In genomic region chr7:45169495-45169894, GRCm38 (mm10) we compare ENCODE assay signal across 20 mouse cellular contexts. TPM values are rescaled to one million over a fixed set of nuclear protein-coding genes. Genes with fewer than 3 reads are reported as not detected.
A peak's percentile ranks its signal among the peaks of the same experiment; 100 is the strongest.
DNase-seq lines count a peak whose midpoint lies in the region; ATAC-seq lines count a peak whose summit lies in the region.
"Had no signal": no experiment of that assay in that cellular context is flagged by ENCODE, and none has a peak within 500 bp of the region (broad histone marks: within the 10 kb centered on the region; RNA-seq: fewer than 3 reads in every experiment).

No protein-coding gene starts in this region.

- no peak overlapping the region for H3K4me2 ChIP-seq in midbrain, embryonic 16.5 days (ENCODE audit: low read length)
- H3K4me2 ChIP-seq: embryonic facial prominence, embryonic 15.5 days; heart, embryonic 15.5 days had no signal

- H3K4me1 ChIP-seq in midbrain, embryonic 16.5 days (ENCODE audit: control insufficient read depth, insufficient read depth, low read length): peaks cover 12% of the 10 kb centered on the region; the same call in 1 of the 2 replicates

- H3K9me3 ChIP-seq in midbrain, embryonic 16.5 days (replicated peaks; ENCODE audit: control insufficient read depth, low read length, poor library complexity, severe bottlenecking): no peaks in the 10 kb centered on the region
- H3K9me3 ChIP-seq: forebrain, embryonic 15.5 days had no signal

- 94% methylated on average over 3 of the region's 3 CpGs for WGBS in midbrain, embryonic 16.5 days

- H3K27ac ChIP-seq in midbrain, embryonic 16.5 days (ENCODE audit: low read length): no peak overlapping the region
- H3K27ac ChIP-seq: embryonic facial prominence, embryonic 15.5 days; forebrain, embryonic 15.5 days; heart, embryonic 15.5 days; hindbrain, embryonic 14.5 days had no signal

- no peak overlapping the region for H3K9ac ChIP-seq in midbrain, embryonic 16.5 days (ENCODE audit: low read depth, low read length)
- H3K9ac ChIP-seq: embryonic facial prominence, embryonic 15.5 days; forebrain, embryonic 15.5 days; heart, embryonic 15.5 days; hindbrain, embryonic 14.5 days had no signal

- peaks cover 55% of the 10 kb centered on the region for H3K27me3 ChIP-seq in midbrain, embryonic 16.5 days (ENCODE audit: control insufficient read depth, insufficient read depth, low read depth, low read length)

- ATAC-seq in megakaryocyte progenitor cell, adult 5-6 weeks (replicated peaks; ENCODE audit: poor library complexity): peak; percentile 30; the same call in 1 of the 2 replicates
- no peak for ATAC-seq in midbrain, embryonic 16.5 days
- ATAC-seq: forebrain, embryonic 15.5 days had no signal

- DNase-seq in right cerebral cortex, postnatal 25 days: peak; percentile 66
- DNase-seq in right cerebral cortex, postnatal 36 days (ENCODE audit: low spot score in 2 of 2): no peak
- DNase-seq in cerebellum, adult 18-20 months: peak; percentile 71 to 79
- DNase-seq in cerebellum, postnatal 25 days: peak; percentile 77 to 83
- DNase-seq in spleen, postnatal 36 days (ENCODE audit: low spot score in 2 of 2): no peak
- DNase-seq: adrenal gland, postnatal 10 days; gastrocnemius, postnatal 25 days; kidney, adult 9 months; lung, adult 18-20 months; spleen, adult 18-20 months had no signal

- H3K36me3 ChIP-seq in midbrain, embryonic 16.5 days (ENCODE audit: control insufficient read depth, insufficient read depth, low read length): no peaks in the 10 kb centered on the region
- H3K36me3 ChIP-seq: embryonic facial prominence, embryonic 15.5 days; forebrain, embryonic 15.5 days had no signal

- no peak overlapping the region for H3K4me3 ChIP-seq in midbrain, embryonic 16.5 days (ENCODE audit: low read depth, low read length)
- H3K4me3 ChIP-seq: embryonic facial prominence, embryonic 15.5 days; myocyte had no signal

RNA-seq across cellular contexts. Expression of gene Slc17a7, which starts 5.7 kb away (rescaled TPM):
- total RNA-seq in megakaryocyte progenitor cell, adult 5-6 weeks (2015): 0.07 TPM in 1 of 2 replicates, not detected in the other
- not detected in 2 replicates for total RNA-seq in megakaryocyte progenitor cell, adult 5-6 weeks (2017)
- polyA plus RNA-seq in midbrain, embryonic 16.5 days (2015; fragmentation: Nextera tagmentation; extraction: Ambion mirVana): 0.55 and 1.1 TPM in 2 replicates
- total RNA-seq: megakaryocyte, adult 5-6 weeks had no signal

RNA-seq across cellular contexts. Expression of gene Gfy, which starts 9.9 kb away (rescaled TPM):
- total RNA-seq in megakaryocyte progenitor cell, adult 5-6 weeks (2015): not detected in 2 replicates
- not detected in 2 replicates for total RNA-seq in megakaryocyte progenitor cell, adult 5-6 weeks (2017)
- not detected in 2 replicates for polyA plus RNA-seq in midbrain, embryonic 16.5 days (2015; fragmentation: Nextera tagmentation; extraction: Ambion mirVana)
- total RNA-seq: adrenal gland, postnatal 10 days; gastrocnemius, postnatal 25 days; megakaryocyte, adult 5-6 weeks had no signal
- polyA plus RNA-seq: forebrain, embryonic 15.5 days; heart, embryonic 15.5 days; hindbrain, embryonic 14.5 days had no signal

RNA-seq across cellular contexts. Expression of gene Pth2, which starts 11.3 kb away (rescaled TPM):
- not detected in 2 replicates for total RNA-seq in megakaryocyte progenitor cell, adult 5-6 weeks (2015)
- not detected in 2 replicates for total RNA-seq in megakaryocyte progenitor cell, adult 5-6 weeks (2017)
- polyA plus RNA-seq in midbrain, embryonic 16.5 days (2015; fragmentation: Nextera tagmentation; extraction: Ambion mirVana): 1.1 and 1.2 TPM in 2 replicates
- total RNA-seq: adrenal gland, postnatal 10 days; gastrocnemius, postnatal 25 days; layer of hippocampus, postnatal 25 days; megakaryocyte, adult 5-6 weeks had no signal
- polyA plus RNA-seq: embryonic facial prominence, embryonic 15.5 days; forebrain, embryonic 15.5 days; heart, embryonic 15.5 days; hindbrain, embryonic 14.5 days; limb, embryonic 14.5 days; myocyte had no signal

RNA-seq across cellular contexts. Expression of gene Aldh16a1, which starts 15.1 kb away (rescaled TPM):
- 57.5 and 59.3 TPM in 2 replicates for total RNA-seq in megakaryocyte progenitor cell, adult 5-6 weeks (2015)
- total RNA-seq in megakaryocyte progenitor cell, adult 5-6 weeks (2017): 23.4 and 25.8 TPM in 2 replicates
- polyA plus RNA-seq in midbrain, embryonic 16.5 days (2015; fragmentation: Nextera tagmentation; extraction: Ambion mirVana): 13.7 and 18.2 TPM in 2 replicates

RNA-seq across cellular contexts. Expression of gene Pih1d1, which starts 15.4 kb away (rescaled TPM):
- 114 and 146 TPM in 2 replicates for total RNA-seq in megakaryocyte progenitor cell, adult 5-6 weeks (2015)
- total RNA-seq in megakaryocyte progenitor cell, adult 5-6 weeks (2017): 34.9 and 61.8 TPM in 2 replicates
- 89.9 and 91.9 TPM in 2 replicates for polyA plus RNA-seq in midbrain, embryonic 16.5 days (2015; fragmentation: Nextera tagmentation; extraction: Ambion mirVana)

Comparison
In these comparisons a context has a peak if more than half of its experiments do, and no peak if none do; other contexts are left out.
1. DNase-seq: peak in right cerebral cortex, postnatal 25 days (single experiment), cerebellum, adult 18-20 months (2 of 2) and cerebellum, postnatal 25 days (2 of 2); none in right cerebral cortex, postnatal 36 days (0 of 2) and spleen, postnatal 36 days (0 of 2).